In genomic region chr13:18129697-18130096, GRCm38 (mm10) we compare ENCODE assay signal across 21 mouse cellular contexts.
DNase-seq lines count a peak whose midpoint lies in the region; ATAC-seq and TF ChIP-seq lines count a peak whose summit lies in the region.
"Had no signal": no experiment of that assay in that cellular context is flagged by ENCODE, and none has a peak within 500 bp of the region (broad histone marks: within the 10 kb centered on the region; RNA-seq: fewer than 3 reads in every experiment).

No protein-coding gene starts in this region.

- no peak overlapping the region for H3K9ac ChIP-seq in hindbrain, embryonic 13.5 days
- no peak overlapping the region for H3K9ac ChIP-seq in hindbrain, embryonic 12.5 days
- H3K9ac ChIP-seq in embryonic facial prominence, embryonic 14.5 days (ENCODE audit: low read depth, low read length): no peak overlapping the region
- H3K9ac ChIP-seq in kidney, embryonic 14.5 days (ENCODE audit: low read depth, low read length): no peak overlapping the region
- H3K9ac ChIP-seq: embryonic facial prominence, embryonic 12.5 days; liver, embryonic 14.5 days; neural tube, embryonic 13.5 days; stomach, embryonic 15.5 days had no signal

- ATAC-seq in hindbrain, embryonic 13.5 days (ENCODE audit: low FRiP score): no peak
- no peak for ATAC-seq in hindbrain, embryonic 12.5 days (ENCODE audit: low FRiP score)
- no peak; the same call in 1 of the 2 replicates for ATAC-seq in embryonic facial prominence, embryonic 14.5 days (ENCODE audit: low read depth)
- ATAC-seq in kidney, embryonic 14.5 days (ENCODE audit: low FRiP score, low TSS enrichment): no peak
- ATAC-seq: intestine, embryonic 16.5 days had no signal

- H3K27me3 ChIP-seq in hindbrain, embryonic 13.5 days: no peaks in the 10 kb centered on the region
- no peaks in the 10 kb centered on the region for H3K27me3 ChIP-seq in hindbrain, embryonic 12.5 days
- H3K27me3 ChIP-seq in embryonic facial prominence, embryonic 14.5 days (replicated peaks; ENCODE audit: control insufficient read depth, insufficient read depth, low read length): no peaks in the 10 kb centered on the region
- no peaks in the 10 kb centered on the region for H3K27me3 ChIP-seq in myocyte (ENCODE audit: control insufficient read depth, insufficient read depth, insufficient read length)
- H3K27me3 ChIP-seq in kidney, embryonic 14.5 days (ENCODE audit: control insufficient read depth, insufficient read depth, low read length): no peaks in the 10 kb centered on the region
- H3K27me3 ChIP-seq: CH12.LX; embryonic facial prominence, embryonic 12.5 days; stomach, embryonic 15.5 days had no signal

- H3K4me2 ChIP-seq in hindbrain, embryonic 13.5 days: no peak overlapping the region
- H3K4me2 ChIP-seq in hindbrain, embryonic 12.5 days (replicated peaks): no peak overlapping the region
- H3K4me2 ChIP-seq in embryonic facial prominence, embryonic 14.5 days (ENCODE audit: low read depth, low read length): no peak overlapping the region
- peak overlapping the region; percentile 9 for H3K4me2 ChIP-seq in myocyte (ENCODE audit: low read depth)
- no peak overlapping the region for H3K4me2 ChIP-seq in kidney, embryonic 14.5 days (replicated peaks; ENCODE audit: low read depth, low read length)
- H3K4me2 ChIP-seq: embryonic facial prominence, embryonic 12.5 days; neural tube, embryonic 13.5 days; stomach, embryonic 15.5 days had no signal

- peaks cover 19% of the 10 kb centered on the region for H3K4me1 ChIP-seq in hindbrain, embryonic 13.5 days (replicated peaks)
- H3K4me1 ChIP-seq in hindbrain, embryonic 12.5 days: peaks cover 17% of the 10 kb centered on the region
- peaks cover 5% of the 10 kb centered on the region for H3K4me1 ChIP-seq in embryonic facial prominence, embryonic 14.5 days (ENCODE audit: control insufficient read depth, insufficient read depth, low read length)
- no peaks in the 10 kb centered on the region for H3K4me1 ChIP-seq in kidney, embryonic 14.5 days (ENCODE audit: control insufficient read depth, insufficient read depth, low read length)
- H3K4me1 ChIP-seq: heart, embryonic 10.5 days; megakaryocyte, embryonic 14.5 days; stomach, embryonic 15.5 days had no signal

- H3K4me3 ChIP-seq in hindbrain, embryonic 13.5 days: no peak overlapping the region
- no peak overlapping the region for H3K4me3 ChIP-seq in hindbrain, embryonic 12.5 days
- no peak overlapping the region for H3K4me3 ChIP-seq in embryonic facial prominence, embryonic 14.5 days (ENCODE audit: low read depth, low read length)
- H3K4me3 ChIP-seq in myocyte: no peak overlapping the region
- no peak overlapping the region for H3K4me3 ChIP-seq in kidney, embryonic 14.5 days (ENCODE audit: low read length)
- H3K4me3 ChIP-seq: embryonic facial prominence, embryonic 12.5 days; heart, embryonic 10.5 days; megakaryocyte, embryonic 14.5 days; neural tube, embryonic 13.5 days; stomach, embryonic 15.5 days had no signal

- peak; percentile 20 for DNase-seq in embryo, embryonic 10 days (ENCODE audit: low spot score)
- no peak for DNase-seq in embryo, embryonic 10.5 days (ENCODE audit: low spot score)
- DNase-seq in embryonic facial prominence, embryonic 14.5 days (ENCODE audit: low spot score): peak; percentile 24
- DNase-seq in gastrocnemius, postnatal 14 days: no peak
- DNase-seq: adrenal gland, postnatal 14 days; cerebellum, adult 9-11 months; heart, postnatal 4 days; kidney, postnatal 25 days; lung, postnatal 10 days had no signal

- H3ac ChIP-seq in myocyte (ENCODE audit: control insufficient read depth, insufficient read length): no peak overlapping the region

- no peaks in the 10 kb centered on the region for H3K36me3 ChIP-seq in hindbrain, embryonic 13.5 days
- H3K36me3 ChIP-seq in hindbrain, embryonic 12.5 days: no peaks in the 10 kb centered on the region
- H3K36me3 ChIP-seq in embryonic facial prominence, embryonic 14.5 days (ENCODE audit: control insufficient read depth, insufficient read depth, low read length): no peaks in the 10 kb centered on the region
- no peaks in the 10 kb centered on the region for H3K36me3 ChIP-seq in myocyte (ENCODE audit: control insufficient read depth, insufficient read depth)
- H3K36me3 ChIP-seq in kidney, embryonic 14.5 days (ENCODE audit: control insufficient read depth, insufficient read depth, low read length): no peaks in the 10 kb centered on the region
- H3K36me3 ChIP-seq: embryonic facial prominence, embryonic 12.5 days; heart, embryonic 10.5 days; neural tube, embryonic 13.5 days; stomach, embryonic 15.5 days had no signal

- 17% methylated on average over 5 of the region's 5 CpGs for WGBS in hindbrain, embryonic 13.5 days
- 21% methylated on average over 5 of the region's 5 CpGs for WGBS in hindbrain, embryonic 12.5 days
- WGBS in embryonic facial prominence, embryonic 14.5 days: 21% methylated on average over 5 of the region's 5 CpGs
- 46% methylated on average over 5 of the region's 5 CpGs for WGBS in kidney, embryonic 14.5 days

- no peaks in the 10 kb centered on the region for H3K9me3 ChIP-seq in hindbrain, embryonic 13.5 days
- no peaks in the 10 kb centered on the region for H3K9me3 ChIP-seq in hindbrain, embryonic 12.5 days (replicated peaks)
- no peaks in the 10 kb centered on the region for H3K9me3 ChIP-seq in embryonic facial prominence, embryonic 14.5 days (ENCODE audit: control insufficient read depth, low read length)
- no peaks in the 10 kb centered on the region for H3K9me3 ChIP-seq in kidney, embryonic 14.5 days (ENCODE audit: control insufficient read depth, low read length)
- H3K9me3 ChIP-seq: embryonic facial prominence, embryonic 12.5 days; heart, embryonic 10.5 days; megakaryocyte, embryonic 14.5 days; neural tube, embryonic 13.5 days; stomach, embryonic 15.5 days had no signal

- intact Hi-C loops in gastrocnemius, postnatal 14 days (cut with DNase I; ENCODE audit: low total_unique reads): no loop called here

- 0 out of 2 replicates have a peak overlapping the region, but pooled peaks have one; percentile 3 for H3K27ac ChIP-seq in hindbrain, embryonic 13.5 days
- no peak overlapping the region for H3K27ac ChIP-seq in hindbrain, embryonic 12.5 days
- no peak overlapping the region for H3K27ac ChIP-seq in embryonic facial prominence, embryonic 14.5 days (replicated peaks; ENCODE audit: low read depth, low read length)
- H3K27ac ChIP-seq in kidney, embryonic 14.5 days (ENCODE audit: low read depth, low read length): no peak overlapping the region
- H3K27ac ChIP-seq: embryonic facial prominence, embryonic 12.5 days; heart, embryonic 10.5 days; liver, embryonic 14.5 days; neural tube, embryonic 13.5 days; stomach, embryonic 15.5 days had no signal

- TF ChIP-seq POLR2A in myocyte (IDR thresholded peaks at IDR 0.05; ENCODE audit: insufficient read length, low read depth): no peak

- no peaks in the 10 kb centered on the region for H3K79me2 ChIP-seq in myocyte (ENCODE audit: control insufficient read depth, insufficient read depth)

TF ChIP-seq in myocyte, 11 proteins besides CTCF, POLR2A, EP300 and RAD21:
- TF ChIP-seq TCF3 (IDR thresholded peaks at IDR 0.05; ENCODE audit: insufficient read length, low read depth) (no peak), USF1 (IDR thresholded peaks at IDR 0.05; ENCODE audit: low read depth) (no peak), MAX (IDR thresholded peaks at IDR 0.05; ENCODE audit: low read depth) (no peak)

Comparison
In these comparisons a context has a peak if more than half of its experiments do, and no peak if none do; other contexts are left out.
1. DNase-seq: peak in embryo, embryonic 10 days (single experiment) and embryonic facial prominence, embryonic 14.5 days (single experiment); none in embryo, embryonic 10.5 days (single experiment) and gastrocnemius, postnatal 14 days (single experiment).